Mouse (Mus musculus) gastrocnemius, adult 8-10 months (tissue): ENCODE data around the gene Creld1. TPM values are rescaled to one million over a fixed set of nuclear protein-coding genes. Genes with fewer than 3 reads are reported as not detected.

Source experiments
- DNase-seq, 2 experiments: peaks; one replicate each; pipeline ENCODE4 v3.0.0; 2022; ENCODE audit warnings: low spot score in 2 of 2
- total RNA-seq, 4 experiments: library from RNA; stranded (reverse); gene quantifications; 2 replicates each; pipeline ENCODE4 v1.2.4; 2022

Gene Creld1
- 10 to 100 TPM; 46.7 to 56.2 (median 49.2) TPM for total RNA-seq

DNA sequence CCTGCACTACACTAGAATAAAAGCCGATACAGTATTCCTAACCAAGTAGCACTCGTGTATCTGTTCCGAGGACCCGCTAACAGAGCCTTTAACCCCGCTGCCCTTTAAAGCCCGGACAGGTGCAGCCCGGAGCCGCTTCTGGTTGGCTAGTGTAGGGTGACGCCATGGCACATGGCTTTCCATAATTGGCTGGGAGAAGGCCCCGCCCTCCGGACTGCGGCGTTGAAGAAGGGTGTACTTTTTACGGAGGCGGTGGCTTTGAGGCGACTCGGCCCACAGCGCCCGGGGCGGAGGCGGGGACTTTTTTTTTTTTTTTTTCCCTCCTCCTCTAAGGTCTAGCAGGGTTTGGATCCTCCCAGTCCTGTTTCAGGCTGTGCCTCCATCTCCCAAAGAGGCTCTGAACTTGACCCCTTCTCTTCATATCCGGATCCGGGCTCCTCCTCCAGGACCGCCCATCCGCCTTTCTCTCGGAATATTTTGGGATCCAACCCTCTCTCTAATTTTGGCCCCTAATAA is at the start of gene Creld1:
Gene Creld1, plus strand, starts transcription at position 198 of the 516 bp plus-strand sequence.
- DNase-seq: peak; percentile 92 to 95

DNA sequence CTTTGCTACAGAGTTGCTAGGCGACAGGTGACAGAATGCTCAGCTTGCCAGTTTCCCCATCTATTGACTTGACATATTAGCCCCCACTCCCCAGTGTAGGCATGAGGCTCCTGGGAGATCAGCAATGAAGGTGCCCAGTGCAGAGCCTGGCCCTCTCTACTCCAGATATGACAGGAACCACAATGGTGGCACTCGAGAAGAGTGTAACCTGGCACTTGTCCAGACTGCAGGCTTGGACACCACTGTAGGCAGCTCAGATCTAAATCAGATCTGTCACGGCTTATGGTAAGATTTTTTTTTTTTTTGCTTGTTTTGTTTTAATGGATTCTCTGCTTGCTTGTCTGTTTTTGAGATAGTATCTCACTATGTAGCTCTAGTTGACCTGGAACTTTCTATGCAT is 49.4 kb upstream of the Creld1 start:
- no peak for DNase-seq

DNA sequence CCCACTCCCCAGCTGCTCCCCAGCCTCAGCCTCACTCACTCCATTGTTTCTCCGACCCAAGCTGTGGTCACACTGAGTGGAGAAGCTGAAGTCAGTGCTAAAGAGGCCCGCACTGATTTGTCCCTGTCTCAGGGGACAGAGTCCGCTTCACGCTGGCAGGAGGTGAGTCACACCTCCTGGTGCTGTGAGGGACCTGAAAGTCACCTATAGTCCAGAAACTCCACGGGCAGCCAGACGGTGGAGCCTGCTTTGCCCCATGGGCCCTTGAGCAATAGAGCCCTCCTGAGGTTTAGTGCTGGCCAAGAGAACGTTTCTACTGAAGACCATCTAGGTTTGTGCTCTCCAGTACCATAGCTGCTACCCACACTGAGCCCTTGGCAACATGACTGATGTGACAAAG is 48.4 kb upstream of the Creld1 start:
- DNase-seq: no peak

DNA sequence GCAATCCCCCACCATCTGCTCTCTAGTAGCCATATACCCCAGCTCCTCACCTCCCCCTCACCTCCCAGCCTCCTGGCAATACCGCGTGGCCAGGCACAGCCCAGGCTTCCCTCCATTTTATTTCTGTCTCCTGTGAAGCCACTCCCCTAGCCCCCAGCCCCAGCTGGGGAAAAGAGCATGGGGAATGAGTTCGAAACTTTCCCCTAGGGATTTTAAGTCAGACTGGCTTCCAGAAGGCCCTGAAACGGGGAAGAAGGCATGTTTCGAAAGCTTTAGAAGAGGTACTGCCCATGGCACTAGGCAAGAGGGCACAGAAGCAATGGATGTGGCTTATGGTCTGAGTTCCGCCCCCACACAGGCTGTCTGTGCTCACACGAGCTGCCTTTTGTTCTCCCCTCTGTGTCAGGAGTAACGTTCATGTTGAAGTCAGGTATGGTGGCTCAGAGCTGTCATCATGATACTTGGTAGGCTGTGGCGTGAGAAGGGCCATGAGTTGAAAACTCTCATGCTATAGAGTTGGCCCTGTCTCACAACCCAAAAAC is 47.4 kb upstream of the Creld1 start, which contains the start of gene Cidec:
Gene Cidec, minus strand, starts transcription at position 97 of the 542 bp plus-strand sequence.
- no peak for DNase-seq

DNA sequence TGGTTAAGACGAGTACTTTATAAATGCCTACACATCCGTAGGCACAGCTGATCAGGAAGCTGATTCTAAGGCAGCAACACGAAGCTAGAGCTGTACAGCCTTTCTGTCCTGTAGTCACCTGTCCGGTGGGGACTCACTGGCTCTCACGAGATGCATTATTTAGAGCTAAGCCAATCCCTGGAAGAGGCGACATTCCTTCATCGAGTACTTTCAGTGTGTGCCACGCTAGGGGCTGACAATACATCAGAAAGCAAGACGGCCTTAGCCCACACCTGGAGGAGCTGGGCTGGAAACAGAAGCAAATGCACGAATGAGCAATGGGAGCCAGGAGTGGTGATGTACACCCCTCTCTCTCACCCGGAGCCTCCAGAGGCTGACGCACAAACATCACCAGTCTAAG is 46.0 kb upstream of the Creld1 start:
- no peak for DNase-seq

DNA sequence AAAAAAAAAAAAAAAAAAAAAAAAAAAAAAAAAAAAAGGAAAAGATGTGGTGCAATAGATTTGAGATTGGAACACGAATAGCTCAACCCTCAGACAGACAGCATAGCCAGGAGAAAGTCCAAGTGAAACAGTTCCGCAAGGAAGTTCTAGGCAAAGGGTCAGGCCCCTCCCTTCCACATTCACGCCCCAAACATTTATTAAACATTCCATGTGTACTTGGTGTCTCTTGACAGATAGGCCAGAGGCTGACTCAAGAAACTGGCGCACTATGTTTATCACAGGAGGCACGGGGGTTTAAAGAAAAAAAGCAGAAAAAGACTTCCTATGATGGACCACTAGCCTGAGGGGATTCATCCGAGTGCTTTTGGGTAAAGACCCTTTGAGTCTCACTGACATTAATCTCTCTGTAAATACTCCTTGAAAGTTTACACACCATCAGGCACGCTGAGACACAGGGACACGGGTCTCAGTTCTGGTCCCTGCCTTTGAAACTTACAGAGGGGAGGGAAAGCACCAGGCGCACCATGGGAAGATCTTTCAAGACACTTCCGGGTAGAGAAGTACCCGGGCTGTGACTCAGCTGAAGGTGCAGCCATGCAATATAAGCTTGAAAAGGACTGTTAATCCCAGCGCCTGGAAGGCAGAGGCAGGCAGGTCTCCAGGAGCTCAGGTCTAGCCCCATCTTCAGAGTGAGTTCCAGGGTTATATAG is 44.2 kb upstream of the Creld1 start:
- DNase-seq: no peak

DNA sequence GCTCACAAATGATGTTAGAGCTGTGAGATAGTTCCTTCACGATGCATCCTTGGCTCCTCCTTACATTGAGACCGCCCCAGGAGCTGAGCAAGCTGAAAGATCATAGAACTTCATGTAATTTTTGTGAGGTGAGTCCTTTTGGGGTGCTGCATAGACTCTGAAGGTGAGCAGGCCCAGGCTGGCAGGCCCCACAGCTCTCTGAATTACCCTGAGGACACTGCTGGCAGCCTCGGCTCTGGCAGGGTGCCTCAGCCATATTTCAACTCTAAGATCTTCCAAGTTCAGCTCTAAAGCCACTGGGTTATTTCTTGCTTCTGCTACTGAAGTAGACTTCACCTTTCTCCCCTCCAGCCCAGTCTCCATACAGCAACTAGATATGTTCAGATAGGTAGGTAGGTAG is 42.4 kb upstream of the Creld1 start:
- no peak for DNase-seq

DNA sequence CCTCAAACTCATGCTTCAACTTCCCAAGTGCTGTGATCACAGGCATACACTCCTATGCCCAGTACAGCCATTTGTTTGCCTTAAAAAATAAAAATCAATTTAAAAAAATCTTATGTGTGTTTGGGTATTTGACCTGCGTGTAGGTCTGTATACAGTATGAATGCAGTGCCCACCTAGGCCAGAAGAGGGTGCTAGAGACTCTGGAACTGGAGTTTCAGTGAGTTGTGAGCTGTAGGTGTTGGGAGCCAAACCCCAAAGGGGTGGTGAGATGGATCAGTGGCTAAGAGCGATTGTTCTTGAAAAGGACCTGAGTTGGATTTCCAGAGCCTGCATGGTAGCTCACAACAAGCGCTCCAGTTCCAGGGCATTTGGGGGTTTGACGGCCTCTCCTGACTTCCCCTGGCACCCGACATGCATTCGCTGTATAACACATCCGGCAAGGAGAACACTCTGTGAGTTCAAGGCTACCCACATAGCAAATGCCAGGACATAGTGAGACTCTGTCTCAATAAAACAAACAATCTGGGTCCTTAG is 41.9 kb upstream of the Creld1 start:
- DNase-seq: peak; percentile 63 to 69

DNA sequence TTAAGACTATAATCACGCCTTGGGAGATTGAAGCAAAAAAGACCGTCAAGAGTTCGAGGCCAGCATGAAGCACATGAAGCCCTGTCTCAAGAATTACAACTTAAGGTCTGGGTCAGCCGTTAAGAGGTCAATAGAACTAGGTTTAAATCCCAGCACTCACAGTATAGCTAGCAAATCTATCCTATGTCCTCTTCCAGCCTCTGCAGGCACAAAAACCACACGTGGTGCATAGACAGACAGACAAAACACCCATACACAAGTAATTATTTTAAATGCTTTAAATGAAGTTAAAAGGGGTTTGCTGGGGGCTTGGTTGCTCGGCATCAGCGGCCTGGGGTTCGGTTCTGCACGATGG is 41.0 kb upstream of the Creld1 start:
- DNase-seq: no peak

DNA sequence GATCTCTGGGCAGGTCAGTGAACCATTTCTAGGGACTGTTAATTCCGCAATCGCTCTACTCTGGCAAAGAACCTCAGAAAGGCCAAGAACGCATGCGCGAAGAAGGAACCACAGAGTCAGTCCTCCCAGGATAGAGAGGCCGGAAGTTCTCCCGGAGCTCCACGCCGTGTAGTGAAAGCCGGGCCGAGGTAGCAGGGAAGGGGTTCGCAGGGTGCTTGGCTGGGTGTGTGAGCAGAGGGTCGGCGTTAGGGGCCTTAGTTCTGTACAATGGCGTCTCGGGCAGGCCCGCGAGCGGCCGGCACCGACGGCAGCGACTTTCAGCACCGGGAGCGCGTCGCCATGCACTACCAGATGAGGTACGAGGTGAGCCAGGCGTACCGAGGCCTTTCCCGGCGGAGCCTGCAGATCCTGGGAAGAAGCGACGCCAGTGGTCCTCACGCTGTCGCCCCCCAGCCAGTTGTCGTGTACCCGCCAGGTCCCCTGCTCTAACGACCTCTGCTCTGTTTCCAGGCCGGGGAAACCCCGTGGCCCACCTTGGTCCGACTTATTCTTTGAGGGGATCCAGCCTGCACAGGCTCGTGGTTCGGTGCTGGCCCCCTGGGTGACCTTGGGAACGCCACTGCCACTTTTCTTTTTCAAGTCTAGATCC is 40.5 kb upstream of the Creld1 start, which contains the start of gene Jagn1:
Gene Jagn1, plus strand, starts transcription at position 128 of the 649 bp plus-strand sequence.
- DNase-seq: peak; percentile 84 to 85

DNA sequence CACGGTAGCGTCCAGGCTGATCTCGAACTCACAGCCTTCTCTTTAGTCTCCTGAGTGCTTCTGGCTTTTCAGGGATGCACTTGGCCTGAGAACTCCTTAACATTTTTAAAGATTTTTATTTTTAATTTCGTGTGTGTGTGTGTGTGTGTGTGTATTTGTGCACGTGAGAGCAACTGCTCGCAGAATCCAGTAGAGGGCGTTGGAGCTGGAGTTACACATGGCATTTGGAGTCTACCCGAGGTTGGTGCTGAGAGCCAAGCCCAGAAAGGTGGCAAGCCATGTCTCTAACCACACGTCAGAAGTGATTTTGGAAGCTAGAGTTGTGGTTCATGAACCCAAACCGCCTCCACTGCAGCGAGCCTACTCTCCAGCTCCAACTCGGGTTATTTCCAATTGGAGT is 40.0 kb upstream of the Creld1 start:
- DNase-seq: no peak

DNA sequence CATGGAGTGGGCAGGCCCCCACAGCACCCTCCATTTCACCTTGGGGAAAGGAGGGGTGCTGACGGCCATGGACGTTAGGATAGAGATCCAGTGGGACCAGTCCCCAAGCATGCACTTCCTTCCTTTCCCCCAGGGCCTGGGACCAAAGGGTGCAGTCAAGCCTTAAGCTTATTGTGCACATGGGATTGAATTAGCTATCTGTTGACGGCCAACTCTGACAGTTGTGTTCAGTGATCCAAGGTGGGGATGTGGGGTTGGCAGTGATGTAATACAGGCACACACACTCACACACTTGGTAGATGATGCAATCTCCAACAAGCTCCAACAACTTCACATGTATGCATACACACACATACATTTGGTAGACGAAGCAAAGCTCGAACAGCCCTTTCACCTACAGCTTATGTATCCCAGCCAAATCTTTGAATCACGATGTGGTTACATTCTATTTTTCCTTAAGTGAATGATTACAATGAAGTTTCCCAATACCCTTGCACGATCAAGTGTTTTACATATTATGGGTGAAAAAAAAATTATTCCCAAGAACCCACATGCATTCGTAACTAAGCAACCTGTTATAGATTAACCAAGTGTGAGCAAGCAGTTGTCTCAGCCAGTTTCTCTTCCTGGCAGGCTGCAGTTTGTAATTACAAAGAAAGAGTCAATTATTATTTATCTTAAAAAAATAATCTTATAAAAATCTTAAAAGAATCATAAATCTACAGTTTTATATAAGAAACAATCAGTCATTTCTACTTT is 38.7 kb upstream of the Creld1 start:
- DNase-seq: no peak

DNA sequence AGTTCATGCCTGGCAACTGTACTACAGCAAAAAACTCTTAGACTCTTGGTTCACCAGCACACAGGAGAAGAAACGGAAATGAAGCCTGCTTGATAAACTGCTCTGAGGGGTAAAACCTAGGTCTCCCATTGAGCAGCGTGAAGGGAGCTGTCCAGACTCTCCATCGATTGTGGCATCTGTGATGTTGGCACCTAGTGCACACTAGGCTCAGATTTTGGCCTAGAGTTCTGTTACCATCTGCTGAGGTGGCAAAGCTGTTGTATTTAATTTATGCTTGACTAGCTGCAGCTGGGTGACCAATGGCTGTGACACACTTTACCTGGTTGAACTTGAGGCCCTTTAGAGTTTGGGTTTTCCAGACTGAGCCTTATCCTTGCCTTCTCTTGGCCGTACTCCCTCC is 35.5 kb upstream of the Creld1 start:
- DNase-seq: no peak

DNA sequence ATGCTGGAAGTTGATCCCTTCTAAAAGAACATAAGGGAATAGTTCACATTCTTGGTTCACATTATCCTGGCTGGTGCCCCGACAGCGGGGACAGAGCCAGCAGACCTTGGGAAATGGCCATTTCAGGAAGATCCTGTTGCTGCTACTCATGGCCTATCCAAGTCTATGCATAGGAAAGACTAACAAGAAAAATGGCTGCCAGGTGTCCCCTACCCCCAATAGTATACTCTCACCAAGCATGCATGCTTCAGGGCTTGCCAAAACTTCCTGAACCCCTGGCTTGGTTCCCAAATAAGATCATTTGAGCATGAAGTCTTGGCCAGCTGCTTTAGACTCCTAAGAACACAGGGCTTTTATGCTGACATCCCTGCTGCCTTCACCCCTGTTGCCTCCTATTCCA is 31.3 kb upstream of the Creld1 start:
- no peak for DNase-seq

DNA sequence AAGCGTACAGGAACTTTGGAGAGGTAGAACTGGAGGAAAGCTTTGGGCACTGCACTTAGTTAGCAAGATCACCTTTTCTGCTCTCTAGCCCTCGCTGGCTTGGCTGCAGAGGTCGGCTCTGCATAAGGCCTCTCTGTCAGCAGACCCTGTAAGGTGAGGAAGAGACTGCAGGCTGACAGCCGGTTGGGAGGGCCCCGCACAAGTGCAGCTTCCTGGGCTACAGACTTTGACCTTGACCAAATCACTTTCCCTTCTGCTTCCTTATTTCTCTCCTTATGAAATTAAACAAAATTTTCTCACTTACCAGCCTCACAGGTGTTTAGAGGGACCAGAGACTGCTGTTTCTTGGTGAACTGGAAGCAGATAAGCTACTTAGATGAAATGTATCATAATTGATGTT is 28.1 kb upstream of the Creld1 start:
- no peak for DNase-seq

DNA sequence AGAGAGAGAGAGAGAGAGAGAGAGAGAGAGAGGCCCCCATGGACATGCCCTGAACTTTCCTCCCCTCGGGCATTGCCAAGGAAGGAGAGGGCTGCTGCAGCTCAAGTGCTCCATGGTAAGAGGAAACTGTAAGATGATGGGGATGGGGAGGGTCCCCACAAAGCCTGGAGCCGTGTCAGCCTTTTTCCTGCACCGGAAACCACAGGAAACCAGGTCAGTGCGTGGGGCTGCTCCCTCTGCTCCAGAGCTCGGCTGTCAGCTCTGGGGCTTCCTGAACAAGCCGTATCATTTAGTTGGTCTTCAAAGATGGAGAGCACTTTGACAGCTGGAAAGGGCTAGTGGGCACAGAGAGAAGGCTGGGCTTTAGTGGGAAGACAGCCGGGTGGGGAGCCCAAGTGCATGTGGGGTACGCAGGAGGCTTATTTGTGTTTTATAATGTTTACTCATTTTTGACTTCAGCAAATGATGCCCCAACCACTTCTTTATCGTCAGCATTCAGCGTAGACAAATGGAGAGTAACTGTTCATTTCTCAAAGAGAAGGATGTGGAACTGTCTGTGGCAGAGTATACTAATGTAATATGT is 25.1 kb upstream of the Creld1 start, which contains the start of gene Il17re:
Gene Il17re, plus strand, starts transcription at position 533 of the 583 bp plus-strand sequence.
- DNase-seq: no peak

DNA sequence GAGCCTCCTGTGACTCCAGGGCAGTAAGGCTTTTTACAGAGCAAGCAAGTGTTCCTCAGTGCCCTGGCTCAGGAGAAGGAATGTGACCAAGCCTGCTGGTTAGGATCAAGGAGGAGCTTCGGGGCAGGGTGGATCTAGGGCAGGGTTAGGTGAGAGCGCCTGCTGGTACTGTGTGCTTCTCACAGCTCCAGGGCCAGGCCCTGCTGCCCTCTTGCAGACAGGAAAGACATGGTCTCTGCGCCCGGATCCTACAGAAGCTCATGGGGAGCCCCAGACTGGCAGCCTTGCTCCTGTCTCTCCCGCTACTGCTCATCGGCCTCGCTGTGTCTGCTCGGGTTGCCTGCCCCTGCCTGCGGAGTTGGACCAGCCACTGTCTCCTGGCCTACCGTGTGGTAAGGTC is 24.5 kb upstream of the Creld1 start:
- DNase-seq: no peak

DNA sequence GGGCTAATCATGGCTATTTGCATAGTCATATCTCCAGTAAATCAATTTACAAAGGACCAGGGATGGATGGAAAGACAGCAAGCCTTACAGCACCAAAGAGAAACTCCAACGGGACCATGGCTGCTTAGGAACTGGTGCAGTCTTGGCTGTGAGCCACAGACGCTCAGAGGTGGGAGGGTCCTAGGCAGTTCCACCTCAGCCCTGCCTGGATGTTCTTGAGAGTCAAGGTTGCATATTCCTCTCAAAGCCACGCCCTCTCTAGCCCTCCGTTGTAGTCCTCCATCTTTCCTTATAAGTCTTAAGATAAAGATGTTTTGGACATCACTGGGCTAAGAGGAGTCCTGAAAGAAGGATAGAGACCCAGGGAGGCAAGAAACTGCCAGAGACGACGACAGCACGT is 19.1 kb upstream of the Creld1 start:
- no peak for DNase-seq

DNA sequence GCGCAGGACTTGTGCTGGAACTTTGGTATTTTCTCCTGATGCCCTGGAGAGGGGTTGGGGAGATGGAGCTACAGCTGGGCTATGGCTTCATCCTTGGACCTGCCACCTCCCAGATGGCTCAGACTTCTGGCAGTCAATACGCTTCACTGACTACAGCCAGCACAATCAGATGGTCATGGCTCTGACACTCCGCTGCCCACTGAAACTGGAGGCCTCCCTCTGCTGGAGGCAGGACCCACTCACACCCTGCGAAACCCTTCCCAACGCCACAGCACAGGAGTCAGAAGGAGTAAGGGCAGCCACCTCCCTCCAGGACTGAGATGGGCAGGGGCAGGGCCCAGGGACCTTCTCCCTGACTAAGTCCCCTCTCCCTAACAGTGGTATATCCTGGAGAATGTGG is 17.5 kb upstream of the Creld1 start:
- no peak for DNase-seq

DNA sequence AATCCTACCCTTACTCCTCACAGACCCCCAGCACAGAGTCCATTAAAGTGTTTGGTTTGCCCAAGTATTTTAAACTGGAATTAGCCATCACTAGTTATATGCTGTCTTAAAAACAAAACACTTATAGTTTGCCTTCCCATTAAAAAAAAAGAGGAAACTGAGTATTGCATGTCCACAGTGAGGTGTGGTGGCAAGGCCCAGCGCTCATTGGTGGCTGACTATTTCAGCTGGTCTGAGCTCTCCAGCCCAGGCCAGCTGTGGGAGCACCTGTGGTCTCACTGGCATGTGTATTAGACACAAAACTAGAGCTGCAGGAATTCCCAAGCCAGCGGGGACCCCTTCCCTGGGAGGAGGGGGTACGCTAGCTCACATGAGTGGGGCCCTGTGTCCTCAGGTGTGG is 14.6 kb upstream of the Creld1 start:
- DNase-seq: no peak

DNA sequence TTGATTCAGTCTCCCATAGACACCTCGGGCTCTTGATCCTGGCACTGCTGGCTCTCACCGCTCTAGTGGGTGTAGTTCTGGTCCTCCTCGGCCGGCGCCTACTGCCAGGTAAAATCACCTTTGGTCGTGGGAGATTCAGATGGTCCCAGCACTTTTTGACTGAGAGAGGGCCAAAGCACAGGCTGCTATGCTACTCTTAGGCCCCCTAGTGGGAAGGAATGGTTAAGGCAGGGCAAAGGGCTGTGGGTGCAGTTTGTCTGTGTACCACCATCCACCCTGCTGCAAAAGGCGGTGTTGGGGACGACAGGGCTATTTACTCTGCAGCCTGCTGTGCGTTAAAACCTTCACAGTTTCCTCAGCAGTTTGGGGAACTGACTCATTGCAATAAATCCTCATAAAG is 14.1 kb upstream of the Creld1 start:
- peak; percentile 54 to 57 for DNase-seq
